Mouse (Mus musculus) adrenal gland, postnatal 4 days (tissue): Measurements from ENCODE around the gene Cacna1h. TPM values are rescaled to one million over a fixed set of nuclear protein-coding genes. Genes with fewer than 3 reads are reported as not detected.

Source experiments
- DNase-seq, 2 experiments: peaks; one replicate each; pipeline ENCODE4 v3.0.0; 2021 to 2022; ENCODE audit warnings: low spot score in 2 of 2, mixed read lengths in 2 of 2
- total RNA-seq, 2 experiments: library from RNA; stranded (reverse); gene quantifications; 2 replicates each; pipeline ENCODE4 v1.2.3; 2021

Gene Cacna1h
- total RNA-seq, 2 experiments from 2014 or later: 64.1 to 65.3 TPM

DNA sequence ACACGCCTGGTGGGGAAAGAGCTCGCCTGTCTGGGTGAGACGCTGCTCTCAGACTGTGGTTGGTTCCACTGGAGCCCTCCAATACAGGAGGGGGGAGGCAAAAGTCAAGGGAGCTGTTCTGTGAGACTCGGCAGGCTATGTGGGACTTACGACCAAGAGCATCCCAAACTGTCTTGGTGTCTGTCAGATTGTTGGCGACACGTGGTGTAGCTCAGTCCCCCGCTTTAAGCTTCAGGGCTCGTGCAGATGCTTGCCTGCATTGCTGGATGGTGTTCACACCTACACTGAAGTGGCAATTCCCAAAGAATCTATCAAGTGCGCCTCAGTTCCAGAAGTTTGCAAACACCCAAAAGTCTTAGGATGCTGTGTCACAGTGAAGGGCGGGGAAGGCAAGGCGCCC, 14.3 kb upstream of the Cacna1h start:
- DNase-seq: no peak

DNA sequence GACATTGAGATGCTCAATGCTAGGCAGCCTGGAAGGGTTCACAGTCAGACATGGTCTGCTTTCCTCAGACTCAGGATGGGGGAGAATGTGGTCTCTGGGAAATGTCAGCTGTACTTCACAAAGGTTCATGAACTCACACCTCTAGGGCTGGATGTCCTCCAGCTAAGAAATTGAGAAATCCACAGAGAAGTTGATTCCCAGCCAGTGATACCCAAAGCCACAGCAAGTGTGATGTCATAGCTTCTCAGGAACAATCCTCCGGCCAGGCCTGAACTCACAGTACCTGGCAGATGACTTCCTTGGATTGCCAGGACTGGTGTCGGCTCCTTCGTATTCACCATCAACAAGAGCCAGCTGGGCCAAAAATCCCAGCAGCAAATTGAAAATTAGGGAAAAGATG, 12.3 kb upstream of the Cacna1h start:
- DNase-seq: no peak

DNA sequence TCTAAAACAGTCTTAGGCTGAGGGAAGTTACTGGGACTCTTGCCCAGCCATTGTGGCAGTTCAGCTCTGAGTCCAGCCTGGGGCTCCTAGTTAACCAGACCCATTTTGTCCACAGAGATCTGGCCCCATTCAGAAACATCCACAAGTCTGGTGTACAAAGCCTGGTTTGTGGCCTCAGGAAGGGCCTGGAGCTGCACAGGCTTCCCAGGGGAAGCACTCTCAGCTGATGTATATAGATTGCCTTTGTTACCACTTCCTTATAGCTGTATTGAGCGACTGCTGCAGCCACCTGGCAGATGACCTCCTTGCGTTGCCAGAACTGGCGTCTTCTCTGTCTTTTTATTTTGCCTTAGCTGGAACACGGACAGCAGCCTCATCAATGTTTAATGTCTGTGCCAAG, 11.5 kb upstream of the Cacna1h start:
- no peak for DNase-seq

DNA sequence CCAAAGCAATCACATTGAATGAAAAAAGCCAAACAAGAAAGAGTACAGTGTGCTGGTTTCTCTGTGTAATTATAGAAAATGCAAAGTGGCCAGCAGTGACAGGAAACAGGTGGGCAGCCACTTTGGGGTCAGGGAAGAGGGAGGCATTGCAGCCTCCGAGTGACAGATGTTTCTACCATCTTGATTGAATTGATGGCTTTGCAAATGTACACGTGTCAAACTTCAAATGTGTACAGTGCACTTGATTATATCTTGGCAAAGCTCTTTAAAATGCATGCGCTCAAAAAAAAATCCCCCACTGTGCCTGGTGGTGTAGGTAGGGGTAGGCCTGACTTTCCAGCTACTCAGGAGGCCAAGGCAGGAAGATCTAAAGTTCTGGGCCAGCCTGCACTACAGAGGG, 9.3 kb upstream of the Cacna1h start:
- no peak for DNase-seq

DNA sequence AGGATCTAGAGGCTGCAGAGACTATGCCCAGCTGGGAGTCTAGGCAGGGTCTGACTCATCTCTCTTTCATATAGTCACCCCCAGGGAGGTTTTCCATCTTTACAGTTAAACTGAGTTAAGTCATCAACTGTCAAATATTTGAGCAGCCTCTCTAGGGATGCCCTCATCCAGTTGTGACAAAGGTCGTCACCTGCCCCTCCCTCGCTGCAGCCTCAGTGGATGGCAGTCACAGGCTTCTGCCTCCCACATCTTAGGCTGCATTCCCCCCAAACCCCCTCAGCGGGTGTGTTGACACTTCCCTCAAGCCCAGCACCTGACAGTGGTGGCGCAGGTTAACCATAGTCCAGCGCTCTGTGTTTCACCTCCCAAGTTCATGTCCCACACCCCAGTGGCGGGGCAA, 7.8 kb upstream of the Cacna1h start:
- DNase-seq: no peak

DNA sequence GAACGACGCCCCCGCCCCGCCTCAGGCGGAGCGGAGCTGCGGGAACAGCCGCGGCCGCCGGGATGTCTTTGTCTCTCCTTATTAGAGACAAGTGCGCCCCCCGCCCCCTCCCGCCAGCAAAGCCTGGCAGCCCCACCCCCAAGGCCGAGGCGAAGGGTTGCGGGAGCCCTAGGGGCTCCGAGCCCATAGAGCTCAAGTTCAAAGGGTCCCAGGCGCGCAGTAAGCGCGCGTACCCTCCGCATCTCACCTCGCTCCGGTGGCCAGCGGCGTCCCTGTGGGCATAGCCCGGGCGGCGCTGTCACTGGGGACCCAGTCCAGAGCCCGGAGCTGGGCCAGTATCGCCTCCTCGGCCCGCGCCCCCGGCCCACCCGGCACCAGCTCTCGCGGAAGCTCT, 363 bp downstream of the Cacna1h start:
- DNase-seq: no peak

DNA sequence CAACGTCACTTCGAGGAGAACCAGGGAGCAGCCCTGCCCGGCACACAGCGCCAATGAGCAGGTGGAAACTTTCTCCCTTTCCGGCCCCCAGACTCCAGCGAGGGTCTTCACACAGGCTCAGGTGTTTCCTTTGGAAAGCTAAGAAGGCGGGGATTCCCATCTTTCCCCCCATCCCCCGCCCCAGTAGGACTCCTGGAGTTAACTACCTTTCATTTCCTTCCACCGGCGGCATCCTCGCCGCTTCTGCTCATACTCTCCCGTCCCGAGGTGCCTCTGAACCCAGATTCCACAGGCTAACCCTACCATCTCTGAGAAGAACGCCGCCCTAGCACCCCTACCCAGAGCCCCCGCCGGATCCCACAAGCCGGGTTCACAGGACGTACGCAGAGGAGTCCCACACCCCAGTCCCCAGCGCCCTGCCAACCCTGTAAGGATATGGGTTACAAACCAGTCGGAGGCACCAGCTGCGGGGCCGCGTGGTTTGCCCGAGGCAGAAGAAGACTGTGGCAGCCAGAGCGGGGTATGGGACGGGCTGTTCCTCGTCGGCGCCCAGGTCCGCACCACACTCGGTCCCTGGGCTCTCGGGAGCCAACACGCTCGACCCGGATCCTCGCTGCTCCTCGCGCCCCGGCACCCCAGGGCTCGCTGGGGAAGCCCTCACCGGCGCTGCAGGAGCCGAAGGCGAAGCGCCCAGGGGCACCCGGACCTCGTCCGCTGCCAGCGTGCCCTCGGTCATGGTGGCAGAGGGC, 976 bp downstream of the Cacna1h start:
- no peak for DNase-seq

DNA sequence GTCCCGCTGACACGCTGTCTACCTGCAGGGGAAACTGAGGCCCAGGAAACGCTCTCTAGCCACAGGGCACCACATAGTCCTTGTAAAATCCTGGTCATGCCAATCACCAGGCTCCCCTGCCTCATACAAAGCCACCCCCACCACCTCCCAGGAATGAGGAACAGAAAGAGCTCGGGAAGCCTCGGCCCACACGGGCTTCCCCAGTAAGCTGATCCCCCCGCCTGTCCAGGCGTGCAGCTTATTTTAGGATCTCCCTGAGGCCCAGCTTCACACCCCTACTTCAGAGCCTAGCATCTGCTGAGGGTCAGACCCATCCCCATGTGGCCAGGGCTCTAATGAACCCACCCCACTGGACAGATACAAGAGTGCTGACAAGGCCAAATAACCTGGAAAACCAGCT, 3.0 kb downstream of the Cacna1h start:
- no peak for DNase-seq

DNA sequence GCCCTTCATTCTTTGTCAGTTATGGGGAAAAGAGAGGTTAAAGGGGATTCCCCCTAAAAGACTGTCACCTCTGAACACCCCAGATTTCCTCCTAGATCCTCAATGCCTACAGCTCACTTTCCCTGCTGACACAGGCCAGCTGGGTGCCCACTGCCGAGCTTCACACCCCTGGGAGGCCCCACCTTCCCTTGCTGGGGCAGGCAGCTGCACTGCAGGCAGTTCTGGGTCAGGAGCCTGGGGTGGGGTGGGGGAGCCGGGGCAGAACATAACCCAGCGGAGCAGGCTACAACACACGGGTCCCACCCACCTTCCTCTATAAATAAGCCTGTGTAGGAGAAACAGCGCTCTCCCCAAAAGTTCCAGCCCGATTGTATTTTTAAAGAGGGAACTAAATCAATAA, 3.7 kb downstream of the Cacna1h start:
- no peak for DNase-seq

DNA sequence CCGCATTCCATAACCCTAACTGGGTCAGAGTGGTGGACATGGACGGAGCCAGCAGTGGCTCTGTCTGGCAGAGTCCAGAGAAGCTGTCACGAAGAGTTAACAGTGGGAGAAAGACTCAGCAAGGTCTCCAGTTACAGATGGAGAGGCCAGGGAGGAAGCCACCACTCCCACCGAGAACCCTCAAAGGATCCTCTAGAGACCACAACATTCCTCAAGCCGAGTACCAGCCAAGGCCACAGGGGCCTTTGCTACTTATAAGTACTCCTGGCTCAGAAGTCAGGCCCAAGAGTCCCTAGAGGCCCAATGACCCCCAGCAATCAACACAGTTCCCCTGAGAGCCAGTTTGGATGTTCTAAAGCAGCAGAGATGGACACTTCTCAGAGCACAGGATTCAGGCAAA, 4.3 kb downstream of the Cacna1h start:
- DNase-seq: no peak

DNA sequence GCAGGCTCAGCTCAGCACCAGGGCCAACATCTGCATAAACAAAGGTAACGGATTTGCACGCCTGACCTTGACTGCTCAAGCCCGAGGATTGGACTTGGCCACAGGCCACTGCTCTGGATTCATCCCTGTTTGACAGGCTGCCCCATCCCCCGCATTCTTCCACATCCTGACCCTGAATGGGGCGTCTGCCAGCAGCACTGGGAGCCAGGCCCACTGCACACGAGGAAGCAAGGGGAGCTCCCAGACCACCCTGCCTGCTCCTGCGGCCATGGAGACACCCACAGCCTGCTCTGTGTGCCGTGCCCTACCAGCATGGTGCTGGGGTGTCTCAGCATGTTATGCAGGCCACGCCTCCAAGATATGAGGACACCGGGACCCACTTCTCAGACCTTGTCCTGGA, 6.1 kb downstream of the Cacna1h start:
- DNase-seq: peak in 1 of 2 experiments; percentile 54

DNA sequence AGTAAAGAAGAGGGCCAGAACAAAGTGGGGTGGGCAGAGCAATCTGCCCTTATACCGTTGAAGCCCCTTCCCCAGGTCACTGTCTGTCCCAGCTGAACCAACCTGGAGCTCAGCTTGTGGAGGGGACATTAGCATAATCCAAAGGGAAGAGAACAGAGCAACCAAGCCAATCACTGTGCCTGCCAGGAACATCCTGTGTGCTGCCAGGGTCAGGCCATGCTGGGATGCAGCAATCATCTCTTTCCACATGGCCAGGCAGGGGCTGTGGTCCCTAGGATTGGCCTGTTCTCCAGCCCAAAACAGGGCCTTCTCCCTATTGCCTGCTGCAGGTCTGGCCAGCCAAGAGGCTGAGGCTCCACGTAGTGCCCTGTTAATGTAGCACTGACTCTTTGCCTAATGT, 7.6 kb downstream of the Cacna1h start:
- no peak for DNase-seq

DNA sequence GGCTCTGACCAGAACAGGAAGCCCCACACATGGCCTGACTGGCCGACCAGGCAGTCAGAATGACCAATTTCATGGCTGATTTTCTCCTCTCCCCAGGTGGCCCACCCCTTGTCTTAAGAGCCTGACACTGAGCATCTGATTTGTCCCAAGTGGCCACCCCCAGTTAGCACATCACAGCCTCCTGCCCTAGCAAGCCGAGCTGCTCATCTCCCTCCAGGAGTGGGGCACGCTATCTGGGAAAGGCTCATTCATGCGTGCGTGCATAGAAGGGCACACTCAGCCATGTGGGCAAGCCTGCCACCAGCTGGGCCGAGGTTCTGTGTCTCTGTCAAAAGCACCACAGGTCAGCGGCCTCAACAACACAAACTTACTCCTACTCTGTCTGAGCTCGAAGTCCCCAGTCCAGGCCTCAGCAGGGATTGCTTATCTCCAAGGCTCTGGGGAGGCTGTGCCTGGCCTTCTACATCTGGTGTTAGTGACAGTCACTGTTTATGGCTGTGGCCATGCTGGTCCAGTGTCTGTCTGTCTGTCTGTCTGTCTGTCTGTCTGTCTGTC, 9.0 kb downstream of the Cacna1h start:
- DNase-seq: no peak

DNA sequence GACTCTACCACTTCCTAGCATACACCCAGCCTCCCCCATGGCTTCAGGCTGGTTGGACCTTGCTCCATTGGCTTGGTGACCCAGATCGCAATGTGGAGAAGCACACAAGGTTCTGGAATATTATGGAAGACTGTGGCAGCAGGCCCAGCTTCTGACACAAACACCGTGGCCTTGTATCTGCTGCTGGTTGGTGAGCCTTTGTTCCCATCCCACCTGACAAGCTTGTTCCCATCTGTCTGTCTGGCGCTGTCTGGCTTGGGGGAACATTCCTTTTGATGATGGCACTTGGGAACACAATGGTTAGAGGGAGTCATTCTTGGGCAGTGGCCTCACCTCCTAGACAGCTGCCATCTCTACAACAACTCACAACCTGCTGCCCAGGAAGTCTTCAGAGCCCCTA, 12.6 kb downstream of the Cacna1h start:
- no peak for DNase-seq

DNA sequence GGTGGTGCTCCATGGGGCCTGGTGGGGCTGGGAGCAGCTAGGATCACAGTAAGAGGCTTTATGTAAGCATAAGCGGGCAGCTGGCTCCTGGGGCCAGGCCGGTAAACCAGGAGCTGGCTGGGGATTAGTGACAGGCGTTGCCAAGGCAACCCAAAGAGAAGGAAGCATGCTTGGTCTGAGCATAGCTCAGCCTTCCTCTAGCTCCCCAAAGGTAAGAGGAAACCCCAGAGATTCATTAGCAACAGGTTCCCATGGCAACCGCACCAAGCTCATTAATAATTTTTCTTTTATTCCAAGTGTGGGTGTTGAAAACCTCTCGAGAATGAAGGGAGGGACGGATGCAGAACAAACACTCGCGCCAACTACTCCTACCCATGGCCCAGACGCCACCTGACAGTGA, 14.7 kb downstream of the Cacna1h start:
- no peak for DNase-seq

DNA sequence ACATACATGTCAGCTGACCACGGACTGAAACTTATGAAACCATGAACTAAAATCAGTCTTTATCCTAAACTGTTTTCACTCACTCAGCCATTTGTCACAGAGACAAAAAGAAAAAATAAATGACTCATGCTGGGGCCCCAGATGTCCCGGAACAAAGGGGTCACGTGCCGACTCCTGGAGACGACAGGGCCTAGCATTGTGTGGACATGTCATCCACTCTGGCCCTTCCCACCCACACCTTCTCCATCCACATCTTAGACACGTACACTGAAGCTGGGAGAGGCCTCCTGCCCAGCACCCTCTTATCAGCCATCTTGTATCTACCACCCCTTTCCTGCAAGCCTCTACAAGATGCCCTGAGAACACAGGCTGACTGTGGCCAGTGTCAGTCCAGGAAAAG, 15.6 kb downstream of the Cacna1h start:
- DNase-seq: no peak

DNA sequence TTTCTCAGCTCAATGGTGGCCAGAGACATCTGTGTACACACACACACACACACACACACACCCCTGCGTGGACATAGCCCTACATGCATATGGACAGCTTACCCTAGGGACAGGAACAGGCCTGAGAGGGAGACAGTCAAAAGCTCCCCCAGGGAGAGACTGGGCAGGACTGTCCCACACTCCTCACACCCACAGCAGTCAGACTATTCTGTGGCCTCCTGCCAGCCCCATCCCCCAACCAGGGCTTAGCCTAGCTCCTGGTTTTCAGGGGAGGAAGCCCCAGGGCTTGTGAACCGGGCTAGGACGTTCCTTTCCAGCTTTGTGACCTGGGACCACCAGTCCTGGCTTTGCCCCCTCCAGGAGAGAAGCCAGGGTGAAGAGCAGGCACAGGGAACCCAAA, 17.4 kb downstream of the Cacna1h start:
- DNase-seq: no peak

DNA sequence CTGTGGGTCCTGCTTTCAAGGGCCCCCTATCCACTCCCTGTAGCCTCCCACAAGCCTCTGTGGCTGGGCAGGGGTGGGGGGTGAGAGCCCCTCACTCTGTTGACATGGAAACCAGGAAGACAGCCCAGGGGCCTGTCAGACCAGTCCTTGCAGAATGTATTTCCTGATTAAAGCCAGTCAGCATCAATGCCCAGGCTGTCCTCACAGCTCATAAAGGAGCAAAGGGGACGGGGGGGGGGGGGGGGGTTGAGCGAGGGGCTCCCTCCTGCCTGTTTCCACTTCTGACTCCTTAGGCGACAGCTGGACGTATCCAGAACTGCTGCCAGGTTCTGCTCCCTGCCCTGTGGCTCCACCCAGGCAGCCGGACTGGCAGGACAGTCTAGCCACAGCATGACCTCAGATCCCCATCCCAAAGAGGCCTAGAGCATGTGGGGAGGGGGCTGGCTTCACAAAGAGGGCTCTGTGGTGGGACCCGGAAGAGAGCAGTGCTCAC, 18.1 kb downstream of the Cacna1h start:
- DNase-seq: no peak

DNA sequence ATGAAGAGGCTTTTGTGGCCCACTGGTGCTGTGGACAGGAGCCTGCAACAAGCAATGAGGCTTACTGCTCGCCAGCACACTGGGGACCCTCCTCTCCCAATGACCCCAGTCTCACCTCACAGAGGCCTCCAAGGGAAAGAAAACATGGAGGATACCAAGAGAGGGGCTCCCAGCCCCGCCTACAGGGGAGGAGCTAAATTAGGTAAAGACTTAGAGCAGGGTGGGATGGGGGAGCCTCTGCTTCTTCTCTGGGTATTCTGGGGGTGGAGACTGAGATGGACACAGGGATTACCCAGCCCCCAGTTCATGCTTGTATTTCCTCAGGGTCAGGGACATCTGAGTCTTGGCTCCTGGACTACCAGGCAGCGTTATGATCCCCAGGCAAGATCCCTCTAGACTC, 18.7 kb downstream of the Cacna1h start:
- no peak for DNase-seq

DNA sequence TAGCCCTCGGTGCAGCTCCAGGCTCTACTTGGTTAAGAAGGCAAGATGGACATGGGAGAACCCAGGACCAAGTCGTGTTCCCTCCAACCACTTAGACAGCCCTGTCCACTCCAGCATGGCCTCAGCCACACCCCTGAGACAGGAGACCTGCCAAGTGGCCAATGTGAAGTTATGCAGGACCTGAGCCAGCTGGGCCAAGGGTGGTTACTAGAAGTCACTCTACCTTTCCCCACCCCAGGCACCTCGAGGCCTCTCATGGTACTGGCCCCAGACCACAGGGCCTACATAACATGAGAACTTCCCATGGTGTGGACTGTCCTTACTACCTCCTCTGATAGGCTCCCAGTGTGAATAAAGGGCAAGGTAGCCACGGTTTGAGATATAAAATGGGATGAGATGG, 19.4 kb downstream of the Cacna1h start:
- DNase-seq: no peak

DNA sequence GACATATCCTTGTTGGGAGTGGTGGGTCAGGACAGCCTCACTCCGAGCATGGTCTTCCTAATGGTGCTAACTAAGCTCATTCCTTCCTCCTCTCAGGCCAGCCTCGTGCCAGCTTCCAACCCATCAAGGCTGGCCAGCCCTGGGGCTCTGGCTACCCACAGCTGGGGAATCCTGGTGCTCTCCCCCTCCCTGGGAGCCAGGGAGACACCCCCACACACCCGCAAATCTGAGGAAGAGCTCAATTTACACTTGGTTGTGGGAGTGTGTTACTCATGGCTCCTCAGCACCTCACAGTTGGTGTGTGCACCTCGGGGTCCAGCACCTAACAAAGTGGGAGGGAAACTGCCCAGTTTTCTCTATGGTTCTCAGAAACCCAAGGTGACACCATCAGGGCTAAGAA, 22.3 kb downstream of the Cacna1h start:
- no peak for DNase-seq

DNA sequence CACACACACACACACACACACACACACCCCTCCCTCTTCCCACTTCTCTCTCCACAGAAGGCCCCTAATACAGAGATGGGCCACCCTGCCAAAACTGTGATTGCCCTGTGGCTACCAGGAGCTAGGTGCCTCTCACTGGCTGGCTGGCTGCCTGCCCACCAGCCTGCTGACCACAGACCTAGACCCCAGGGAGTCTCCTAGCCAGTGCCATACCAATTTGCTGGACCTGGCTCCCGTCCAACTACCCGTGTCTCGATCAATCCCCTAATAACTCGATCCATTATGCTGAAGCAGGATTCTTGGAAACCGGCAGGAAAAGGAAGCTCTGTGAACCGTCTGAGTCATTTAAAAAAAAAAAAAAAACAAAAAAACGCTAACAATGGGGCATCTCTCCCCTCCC, 22.8 kb downstream of the Cacna1h start:
- no peak for DNase-seq

DNA sequence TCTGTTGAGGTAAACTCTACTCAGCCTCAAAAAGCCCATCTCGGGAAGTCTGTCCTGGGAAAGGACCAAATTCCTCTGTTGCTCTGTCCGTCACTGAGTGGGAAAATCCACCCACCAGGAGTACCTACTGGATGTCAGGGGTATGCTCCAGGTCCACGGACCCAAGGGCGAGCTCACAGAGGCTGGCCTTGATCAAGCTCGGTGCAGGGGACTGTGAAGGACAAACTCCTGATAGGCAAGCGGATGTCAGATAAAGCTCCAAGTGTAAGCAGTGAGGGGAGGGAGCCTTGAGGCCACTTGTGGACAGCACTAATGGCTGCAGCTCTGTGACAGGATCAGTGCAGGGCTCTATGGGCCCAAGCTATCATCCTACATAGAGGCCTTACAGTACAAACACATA, 23.4 kb downstream of the Cacna1h start:
- no peak for DNase-seq
